Mouse (Mus musculus) embryonic facial prominence, embryonic 11.5 days (tissue): ENCODE data around the gene Enox1. TPM values are rescaled to one million over a fixed set of nuclear protein-coding genes. Genes with fewer than 3 reads are reported as not detected.
A peak's percentile ranks its signal among the peaks of the same experiment; 100 is the strongest.

Source experiments
- ATAC-seq: fragments of 200-750 bp; cut with Nextera tagmentation; replicated peaks from 2 replicates; pipeline ENCODE4 v1.8.0; 2017; ENCODE audit warnings: low read depth; ENCODE audit not compliant: insufficient number of reproducible peaks, low FRiP score, low TSS enrichment
- DNase-seq: peaks from one replicate; pipeline ENCODE4 v3.0.0-alpha.2; 2015; ENCODE audit warnings: low spot score
- H3K27ac ChIP-seq: fragments of 300-500 bp; sonication (generic); replicated peaks from 2 replicates; pipeline ENCODE4 v1.5.1; 2014; ENCODE audit warnings: mild to moderate bottlenecking, low read depth, low read length, control low read depth
- H3K27me3 ChIP-seq: fragments of 300-500 bp; sonication (generic); 2 replicates; pipeline ENCODE4 v1.6.1; 2014; ENCODE audit warnings: mild to moderate bottlenecking, low read length, moderate library complexity, mixed read lengths; ENCODE audit not compliant: control insufficient read depth, insufficient read depth
- H3K36me3 ChIP-seq: fragments of 300-500 bp; sonication (generic); replicated peaks from 2 replicates; pipeline ENCODE4 v1.6.1; 2014; ENCODE audit warnings: low read depth, mild to moderate bottlenecking, low read length, moderate library complexity, mixed read lengths; ENCODE audit not compliant: control insufficient read depth, insufficient read depth
- H3K4me1 ChIP-seq: fragments of 300-500 bp; sonication (generic); 2 replicates; pipeline ENCODE4 v1.6.1; 2014; ENCODE audit warnings: low read length, mixed read lengths; ENCODE audit not compliant: control insufficient read depth, insufficient read depth
- H3K4me2 ChIP-seq: fragments of 300-500 bp; sonication (generic); 2 replicates; pipeline ENCODE4 v1.6.1; 2014; ENCODE audit warnings: low read depth, mild to moderate bottlenecking, control low read depth, low read length, moderate library complexity
- H3K4me3 ChIP-seq: fragments of 300-500 bp; sonication (generic); 2 replicates; pipeline ENCODE4 v1.5.1; 2014; ENCODE audit warnings: low read depth, low read length, control low read depth
- H3K9ac ChIP-seq: fragments of 300-500 bp; sonication (generic); replicated peaks from 2 replicates; pipeline ENCODE4 v1.6.1; 2014; ENCODE audit warnings: mild to moderate bottlenecking, control low read depth, low read length
- H3K9me3 ChIP-seq: fragments of 300-500 bp; sonication (generic); replicated peaks from 2 replicates; pipeline ENCODE4 v1.6.1; 2016; ENCODE audit warnings: mild to moderate bottlenecking, low read length, inconsistent platforms, mixed read lengths; ENCODE audit not compliant: control insufficient read depth
- WGBS: fragments of 180-500 bp; shearing (Covaris S2); extraction: QIAGEN DNeasy Blood & Tissue Kit; methylation state at CpG from one replicate; pipeline ENCODE4 v1.1.7; 2014; 5-methylcytosine and 5-hydroxymethylcytosine counted together
- polyA plus RNA-seq: library from polyadenylated mRNA; unstranded; fragments of >200 nt; fragmentation: Nextera tagmentation; extraction: Ambion mirVana; gene quantifications from 2 replicates; pipeline ENCODE4 v1.2.1, GENCODE M21; 2014

The Enox1 gene
- polyA plus RNA-seq, 1 experiment from 2014 or later = 9.6 TPM

- no peaks in the 10 kb centered on the region; the same call in 1 of the 2 replicates for H3K4me1 ChIP-seq
- no peak overlapping the region for H3K27ac ChIP-seq
- no peaks in the 10 kb centered on the region for H3K36me3 ChIP-seq
- WGBS = 46% methylated on average over 2 of the region's 2 CpGs
- no peaks in the 10 kb centered on the region for H3K27me3 ChIP-seq
- H3K4me2 ChIP-seq = no peak overlapping the region
- no peak for DNase-seq
- no peaks in the 10 kb centered on the region for H3K9me3 ChIP-seq
- ATAC-seq = no peak
- no peak overlapping the region for H3K4me3 ChIP-seq
- no peak overlapping the region for H3K9ac ChIP-seq
These were observed 476.6 kb downstream of the Enox1 start for GRCm38 (mm10) chr14:77633172-77633542.

- no peak overlapping the region for H3K4me2 ChIP-seq
- no peaks in the 10 kb centered on the region for H3K27me3 ChIP-seq
- ATAC-seq (peak; percentile 55; the same call in 1 of the 2 replicates), DNase-seq (peak; percentile 28)
- H3K9ac ChIP-seq = no peak overlapping the region
- H3K27ac ChIP-seq = no peak overlapping the region
- H3K4me3 ChIP-seq = no peak overlapping the region
- H3K36me3 ChIP-seq = no peaks in the 10 kb centered on the region
- H3K9me3 ChIP-seq = no peaks in the 10 kb centered on the region
- no peaks in the 10 kb centered on the region for H3K4me1 ChIP-seq
- WGBS = 26% methylated on average over 6 of the region's 6 CpGs
These were observed 480.4 kb downstream of the Enox1 start for GRCm38 (mm10) chr14:77636931-77637330.

GRCm38 (mm10) chr14:77638148-77638547 lies 481.6 kb downstream of the Enox1 start:
- no peaks in the 10 kb centered on the region for H3K9me3 ChIP-seq
- DNase-seq (no peak), ATAC-seq (no peak)
- no peak overlapping the region for H3K4me2 ChIP-seq
- no peaks in the 10 kb centered on the region for H3K36me3 ChIP-seq
- H3K9ac ChIP-seq = no peak overlapping the region
- H3K4me3 ChIP-seq = no peak overlapping the region
- WGBS = 68% methylated on average over 3 of the region's 3 CpGs
- H3K27ac ChIP-seq = no peak overlapping the region
- no peaks in the 10 kb centered on the region for H3K4me1 ChIP-seq
- no peaks in the 10 kb centered on the region for H3K27me3 ChIP-seq

GRCm38 (mm10) chr14:77638616-77639015 lies 482.1 kb downstream of the Enox1 start:
- no peaks in the 10 kb centered on the region for H3K9me3 ChIP-seq
- no peaks in the 10 kb centered on the region for H3K4me1 ChIP-seq
- H3K27me3 ChIP-seq = no peaks in the 10 kb centered on the region
- H3K4me2 ChIP-seq = no peak overlapping the region
- DNase-seq (no peak), ATAC-seq (no peak)
- H3K4me3 ChIP-seq = no peak overlapping the region
- no peaks in the 10 kb centered on the region for H3K36me3 ChIP-seq
- H3K9ac ChIP-seq = no peak overlapping the region
- no peak overlapping the region for H3K27ac ChIP-seq
- WGBS = 83% methylated on average over 3 of the region's 3 CpGs

GRCm38 (mm10) chr14:77639586-77639985 lies 483.0 kb downstream of the Enox1 start:
- H3K9ac ChIP-seq = no peak overlapping the region
- H3K27me3 ChIP-seq = no peaks in the 10 kb centered on the region
- no peak overlapping the region for H3K4me2 ChIP-seq
- 61% methylated on average over 2 of the region's 2 CpGs for WGBS
- no peak overlapping the region for H3K4me3 ChIP-seq
- DNase-seq (no peak), ATAC-seq (no peak)
- H3K9me3 ChIP-seq = no peaks in the 10 kb centered on the region
- no peak overlapping the region for H3K27ac ChIP-seq
- no peaks in the 10 kb centered on the region for H3K36me3 ChIP-seq
- no peaks in the 10 kb centered on the region for H3K4me1 ChIP-seq

GRCm38 (mm10) chr14:77642314-77642713 lies 485.8 kb downstream of the Enox1 start:
- Histone ChIP-seq H3K27ac (no peak overlapping the region), H3K36me3 (no peaks in the 10 kb centered on the region), H3K9me3 (no peaks in the 10 kb centered on the region), H3K4me2 (no peak overlapping the region), H3K4me3 (no peak overlapping the region), H3K27me3 (no peaks in the 10 kb centered on the region), H3K4me1 (no peaks in the 10 kb centered on the region), H3K9ac (no peak overlapping the region)
- no peak for ATAC-seq
- 76% methylated on average over 6 of the region's 6 CpGs for WGBS
- DNase-seq = no peak

GRCm38 (mm10) chr14:77646196-77646595 lies 489.6 kb downstream of the Enox1 start:
- no peak overlapping the region for H3K9ac ChIP-seq
- no peak for ATAC-seq
- no peaks in the 10 kb centered on the region for H3K27me3 ChIP-seq
- no peak for DNase-seq
- H3K27ac ChIP-seq = no peak overlapping the region
- H3K4me1 ChIP-seq = no peaks in the 10 kb centered on the region
- H3K4me2 ChIP-seq = no peak overlapping the region
- H3K36me3 ChIP-seq = no peaks in the 10 kb centered on the region
- H3K9me3 ChIP-seq = no peaks in the 10 kb centered on the region
- 89% methylated on average over 2 of the region's 2 CpGs for WGBS
- no peak overlapping the region for H3K4me3 ChIP-seq

- 92% methylated on average over 6 of the region's 6 CpGs for WGBS
- ATAC-seq (no peak), DNase-seq (no peak)
- Histone ChIP-seq H3K4me2 (no peak overlapping the region), H3K36me3 (no peaks in the 10 kb centered on the region), H3K4me1 (no peaks in the 10 kb centered on the region), H3K9ac (no peak overlapping the region), H3K27me3 (no peaks in the 10 kb centered on the region), H3K4me3 (no peak overlapping the region), H3K27ac (no peak overlapping the region), H3K9me3 (no peaks in the 10 kb centered on the region)
These were observed 490.5 kb downstream of the Enox1 start for GRCm38 (mm10) chr14:77647017-77647416.
